Mouse (Mus musculus) left cerebral cortex, adult 18-20 months (tissue): ENCODE results near the gene Dppa4. TPM values are rescaled to one million over a fixed set of nuclear protein-coding genes. Genes with fewer than 3 reads are reported as not detected.
"Not testable (repeated sequence)": the region's sequence is repeated elsewhere in the genome, so short reads cannot be mapped to it uniquely, and the experiment has no call there.

ENCODE experiments used
- DNase-seq, 2 experiments: peaks; one replicate each; pipeline ENCODE4 v3.0.0; 2021 to 2022; ENCODE audit warnings: low spot score in 2 of 2, mixed read lengths in 1 of 2
- long read RNA-seq, 2 experiments: library from polyadenylated mRNA; stranded (forward); transcript quantifications; one replicate each; pipeline ENCODE4 v2.0.0; 2021
- total RNA-seq, 2 experiments: library from RNA; stranded (reverse); gene quantifications; 2 replicates each; pipeline ENCODE4 v1.2.3; 2021

Dppa4 gene
- not detected for total RNA-seq
- long read RNA-seq, experiment 1: 0 reads
- long read RNA-seq, experiment 2: 0 reads

GRCm38 (mm10) chr16:48283517-48283916 is at the start of gene Dppa4:
Gene Dppa4 (plus strand): TSS chr16:48283733.
- DNase-seq: no peak

GRCm38 (mm10) chr16:48234999-48235398 is 48.5 kb upstream of the Dppa4 start:
- no peak for DNase-seq

GRCm38 (mm10) chr16:48237676-48238075 is 45.9 kb upstream of the Dppa4 start:
- no peak for DNase-seq

- DNase-seq: no peak
Measured at GRCm38 (mm10) chr16:48247044-48247661, 36.4 kb upstream of the Dppa4 start.

- no peak for DNase-seq
Measured at GRCm38 (mm10) chr16:48252824-48253223, 30.7 kb upstream of the Dppa4 start.

- no peak for DNase-seq
Measured at GRCm38 (mm10) chr16:48254584-48254983, 28.9 kb upstream of the Dppa4 start.

GRCm38 (mm10) chr16:48259519-48259918 is 24.0 kb upstream of the Dppa4 start:
- DNase-seq: no peak

GRCm38 (mm10) chr16:48262901-48263300 is 20.6 kb upstream of the Dppa4 start:
- DNase-seq: no peak

- no peak for DNase-seq
Measured at GRCm38 (mm10) chr16:48265856-48266255, 17.7 kb upstream of the Dppa4 start.

GRCm38 (mm10) chr16:48276940-48277339 is 6.6 kb upstream of the Dppa4 start:
- no peak for DNase-seq

GRCm38 (mm10) chr16:48280883-48281282 is 2.6 kb upstream of the Dppa4 start:
- DNase-seq: no peak

- DNase-seq: no peak
Measured at GRCm38 (mm10) chr16:48282801-48283200, 732 bp upstream of the Dppa4 start.

GRCm38 (mm10) chr16:48285517-48285916 is 2.0 kb downstream of the Dppa4 start:
- DNase-seq: no peak

GRCm38 (mm10) chr16:48297384-48298136 is 14.0 kb downstream of the Dppa4 start:
- DNase-seq: no peak

- DNase-seq: no peak
Measured at GRCm38 (mm10) chr16:48299884-48300283, 16.4 kb downstream of the Dppa4 start.

- no peak for DNase-seq
Measured at GRCm38 (mm10) chr16:48303509-48303908, 20.0 kb downstream of the Dppa4 start, which contains the start of gene Dppa2. Gene Dppa2 (plus strand): TSS chr16:48303908.

GRCm38 (mm10) chr16:48303983-48304382 is 20.4 kb downstream of the Dppa4 start:
- DNase-seq: no peak

GRCm38 (mm10) chr16:48308916-48309315 is 25.4 kb downstream of the Dppa4 start:
- DNase-seq: not testable (repeated sequence)

GRCm38 (mm10) chr16:48309912-48310630 is 26.5 kb downstream of the Dppa4 start:
- no peak for DNase-seq

- no peak for DNase-seq
Measured at GRCm38 (mm10) chr16:48315294-48315693, 31.8 kb downstream of the Dppa4 start.

- DNase-seq: no peak
Measured at GRCm38 (mm10) chr16:48320781-48321180, 37.2 kb downstream of the Dppa4 start.

GRCm38 (mm10) chr16:48323133-48323532 is 39.6 kb downstream of the Dppa4 start:
- no peak for DNase-seq
